Mouse (Mus musculus) myocyte (in vitro differentiated cells): Measurements from ENCODE around the gene Cdr2. TPM values are rescaled to one million over a fixed set of nuclear protein-coding genes. Genes with fewer than 3 reads are reported as not detected.

Experiments
- H3K27me3 ChIP-seq: one replicate; pipeline ENCODE4 v1.6.1; 2011; ENCODE audit not compliant: control insufficient read depth, insufficient read depth, insufficient read length
- H3K36me3 ChIP-seq: one replicate; pipeline ENCODE4 v1.6.1; 2011; ENCODE audit not compliant: control insufficient read depth, insufficient read depth
- H3K4me2 ChIP-seq: one replicate; pipeline ENCODE4 v1.6.1; 2011; ENCODE audit warnings: low read depth, control low read depth
- H3K4me3 ChIP-seq: one replicate; pipeline ENCODE4 v1.5.1; 2011; ENCODE audit warnings: mild to moderate bottlenecking, control low read depth, moderate library complexity
- H3K79me2 ChIP-seq: one replicate; pipeline ENCODE4 v1.6.1; 2011; ENCODE audit not compliant: control insufficient read depth, insufficient read depth
- H3ac ChIP-seq: one replicate; pipeline ENCODE4 v1.6.1; 2011; ENCODE audit not compliant: control insufficient read depth, insufficient read length
- CEBPB ChIP-seq: IDR thresholded peaks from 2 replicates; pipeline ENCODE4 v1.6.1; 2011; ENCODE audit warnings: mild to moderate bottlenecking, moderate library complexity; ENCODE audit not compliant: poor library complexity, insufficient read depth, severe bottlenecking
- E2F4 ChIP-seq: IDR thresholded peaks from one replicate; pipeline ENCODE4 v1.6.1; 2011; ENCODE audit warnings: mild to moderate bottlenecking, control low read depth, moderate library complexity; ENCODE audit not compliant: insufficient read depth
- MAX ChIP-seq: IDR thresholded peaks from one replicate; pipeline ENCODE4 v1.6.1; 2011; ENCODE audit warnings: low read depth, mild to moderate bottlenecking, control low read depth
- MYOD1 ChIP-seq, 3 experiments: IDR thresholded peaks; one replicate each; pipeline ENCODE4 v1.6.1; 2011; ENCODE audit warnings: control low read depth in 2 of 3, low read depth in 2 of 3, mild to moderate bottlenecking in 2 of 3, moderate library complexity in 1 of 3; ENCODE audit not compliant: insufficient read length in 2 of 3, control insufficient read depth in 1 of 3
- MYOG ChIP-seq, 3 experiments: IDR thresholded peaks; one replicate each; pipeline ENCODE4 v1.6.1; 2011; ENCODE audit warnings: control low read depth in 2 of 3, low read depth in 2 of 3, mild to moderate bottlenecking in 2 of 3; ENCODE audit not compliant: insufficient read length in 2 of 3, control insufficient read depth in 1 of 3, insufficient read depth in 1 of 3
- POLR2A ChIP-seq: IDR thresholded peaks from one replicate; pipeline ENCODE4 v1.6.1; 2011; ENCODE audit warnings: low read depth, mild to moderate bottlenecking, control low read depth, moderate library complexity; ENCODE audit not compliant: insufficient read length
- POLR2AphosphoS2 ChIP-seq: IDR thresholded peaks from one replicate; pipeline ENCODE4 v1.6.1; 2011; ENCODE audit warnings: low read depth, control low read depth; ENCODE audit not compliant: insufficient read length
- REST ChIP-seq: IDR thresholded peaks from one replicate; pipeline ENCODE4 v1.6.1; 2011; ENCODE audit warnings: mild to moderate bottlenecking, control low read depth, moderate library complexity; ENCODE audit not compliant: insufficient read depth, insufficient read length
- SRF ChIP-seq: IDR thresholded peaks from one replicate; pipeline ENCODE4 v1.6.1; 2011; ENCODE audit warnings: low read depth; ENCODE audit not compliant: control insufficient read depth, insufficient read length
- TCF12 ChIP-seq: IDR thresholded peaks from one replicate; pipeline ENCODE4 v1.6.1; 2011; ENCODE audit warnings: mild to moderate bottlenecking, control low read depth; ENCODE audit not compliant: poor library complexity, insufficient read depth, severe bottlenecking
- TCF3 ChIP-seq: IDR thresholded peaks from one replicate; pipeline ENCODE4 v1.6.1; 2011; ENCODE audit warnings: low read depth, control low read depth; ENCODE audit not compliant: insufficient read length
- USF1 ChIP-seq: IDR thresholded peaks from one replicate; pipeline ENCODE4 v1.6.1; 2011; ENCODE audit warnings: low read depth, mild to moderate bottlenecking, control low read depth, moderate library complexity
- polyA plus RNA-seq: library from polyadenylated mRNA; unstranded; fragments of >200 nt; fragmentation: generic; extraction: Trizol; gene quantifications from one replicate; pipeline ENCODE4 v1.2.1, GENCODE M21; 2012; ENCODE audit warnings: missing spikeins

Gene Cdr2
- polyA plus RNA-seq, 1 experiment, result 9.6 TPM

DNA sequence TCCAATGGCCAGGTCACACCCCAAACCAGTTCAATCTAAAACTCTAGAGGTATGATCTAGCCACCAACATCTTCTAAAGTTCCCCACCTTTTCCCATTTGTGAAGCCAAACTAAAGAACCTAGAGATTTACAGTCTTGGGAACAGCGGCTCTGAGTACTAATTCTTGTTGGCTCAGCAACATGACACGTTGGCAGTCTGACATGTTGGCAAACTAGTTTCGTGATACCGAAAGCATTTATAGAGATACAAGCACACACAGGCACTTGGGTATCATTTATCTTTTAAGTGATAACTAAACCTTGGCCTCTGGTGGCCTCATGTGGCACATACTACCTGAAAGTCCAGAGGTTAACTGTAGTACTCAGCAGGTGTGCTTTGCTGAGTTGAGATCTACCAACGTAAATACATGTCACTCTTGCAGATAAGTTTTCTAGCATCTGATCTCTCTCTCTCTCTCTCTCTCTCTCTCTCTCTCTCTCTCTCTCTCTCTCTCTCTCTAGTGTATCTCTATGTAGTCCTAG is 20.4 kb upstream of the Cdr2 start:
- peaks cover 11% of the 10 kb centered on the region for H3K27me3 ChIP-seq
- no peak overlapping the region for H3K4me3 ChIP-seq
- H3K4me2 ChIP-seq, result no peak overlapping the region
- no peaks in the 10 kb centered on the region for H3K79me2 ChIP-seq
- TF ChIP-seq MYOG (IDR thresholded peaks at IDR 0.05; ENCODE audit: control insufficient read depth in 1 of 3, insufficient read depth in 1 of 3, insufficient read length in 2 of 3, low read depth in 2 of 3) (no peak), SRF (no peak), USF1 (no peak), CEBPB (no peak), MYOD1 (IDR thresholded peaks at IDR 0.05; ENCODE audit: control insufficient read depth in 1 of 3, insufficient read length in 2 of 3, low read depth in 2 of 3) (no peak)
- H3K36me3 ChIP-seq, result no peaks in the 10 kb centered on the region
- no peak overlapping the region for H3ac ChIP-seq

DNA sequence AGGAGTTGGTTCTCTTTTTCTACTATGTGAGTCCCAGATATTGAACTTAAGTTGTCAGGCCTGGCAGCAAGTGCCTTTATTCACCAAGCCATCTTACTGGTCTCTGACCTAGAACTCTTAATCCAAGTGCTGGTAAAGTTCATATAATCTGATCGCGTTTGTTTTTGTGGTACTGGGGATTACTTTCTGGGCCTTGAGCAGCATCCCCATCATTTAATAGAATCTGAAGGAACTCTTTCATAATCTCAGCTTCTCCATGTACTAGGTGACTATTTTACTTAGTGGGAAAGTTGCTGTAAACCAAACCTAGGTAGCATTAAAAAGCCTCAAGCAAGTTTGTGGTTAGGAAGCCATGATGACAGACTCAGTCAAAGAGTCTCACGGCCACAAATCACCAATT is 19.8 kb upstream of the Cdr2 start:
- Histone ChIP-seq H3K36me3 (no peaks in the 10 kb centered on the region), H3K4me3 (no peak overlapping the region), H3K79me2 (no peaks in the 10 kb centered on the region)

DNA sequence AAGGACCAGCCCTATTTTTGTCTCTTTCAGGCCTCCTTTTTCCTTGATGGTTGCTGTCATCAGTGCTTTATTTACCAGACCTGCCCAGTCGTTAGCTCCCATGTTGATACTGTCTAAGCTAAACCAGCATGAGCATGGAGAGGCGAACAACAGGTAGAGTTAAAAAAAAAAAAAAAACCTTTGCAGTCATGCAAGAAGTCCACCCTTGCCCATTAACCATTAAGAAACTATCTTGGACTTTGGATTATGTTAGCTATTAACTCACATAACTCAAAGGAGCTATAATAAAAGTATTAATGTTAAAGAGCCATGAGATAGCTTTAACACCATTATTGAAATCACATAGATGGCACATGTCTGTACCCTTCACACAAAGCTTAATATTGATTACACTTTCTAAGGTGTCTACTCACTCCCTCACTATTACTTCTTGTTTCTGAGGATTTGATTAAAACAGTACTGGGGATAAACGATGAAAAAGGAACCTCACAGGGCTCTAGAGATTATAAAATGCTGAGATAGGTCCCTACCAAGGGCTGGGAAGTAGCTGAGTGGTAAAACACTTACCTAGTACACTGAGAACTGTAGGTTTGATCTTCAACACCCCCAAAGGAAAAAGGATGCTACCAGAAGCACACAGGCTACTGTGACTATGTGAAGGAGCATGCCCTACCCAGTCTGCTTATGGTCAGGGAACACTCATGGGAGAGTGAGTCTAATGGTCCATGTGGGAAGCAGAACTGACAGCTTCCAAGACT is 18.1 kb upstream of the Cdr2 start:
- H3K4me3 ChIP-seq, result no peak overlapping the region
- H3K79me2 ChIP-seq, result no peaks in the 10 kb centered on the region
- TF ChIP-seq TCF12, result no peak
- no peak for TF ChIP-seq MYOD1 (IDR thresholded peaks at IDR 0.05; ENCODE audit: control insufficient read depth in 1 of 3, insufficient read length in 2 of 3, low read depth in 2 of 3)
- TF ChIP-seq MYOG (IDR thresholded peaks at IDR 0.05; ENCODE audit: control insufficient read depth in 1 of 3, insufficient read depth in 1 of 3, insufficient read length in 2 of 3, low read depth in 2 of 3), result no peak
- TF ChIP-seq REST, result no peak
- TF ChIP-seq E2F4, result no peak
- TF ChIP-seq MAX, result no peak
- TF ChIP-seq SRF, result no peak
- TF ChIP-seq USF1, result no peak
- H3K27me3 ChIP-seq, result no peaks in the 10 kb centered on the region
- no peak overlapping the region for H3K4me2 ChIP-seq
- H3K36me3 ChIP-seq, result no peaks in the 10 kb centered on the region
- no peak overlapping the region for H3ac ChIP-seq

More for the DNA sequence above, 19.8 kb upstream of the Cdr2 start:
- TF ChIP-seq E2F4 (no peak), MAX (no peak), MYOG (IDR thresholded peaks at IDR 0.05; ENCODE audit: control insufficient read depth in 1 of 3, insufficient read depth in 1 of 3, insufficient read length in 2 of 3, low read depth in 2 of 3) (no peak), CEBPB (no peak), POLR2A (no peak)
- H3ac ChIP-seq, result no peak overlapping the region
- peaks cover 11% of the 10 kb centered on the region for H3K27me3 ChIP-seq
- H3K4me2 ChIP-seq, result no peak overlapping the region

DNA sequence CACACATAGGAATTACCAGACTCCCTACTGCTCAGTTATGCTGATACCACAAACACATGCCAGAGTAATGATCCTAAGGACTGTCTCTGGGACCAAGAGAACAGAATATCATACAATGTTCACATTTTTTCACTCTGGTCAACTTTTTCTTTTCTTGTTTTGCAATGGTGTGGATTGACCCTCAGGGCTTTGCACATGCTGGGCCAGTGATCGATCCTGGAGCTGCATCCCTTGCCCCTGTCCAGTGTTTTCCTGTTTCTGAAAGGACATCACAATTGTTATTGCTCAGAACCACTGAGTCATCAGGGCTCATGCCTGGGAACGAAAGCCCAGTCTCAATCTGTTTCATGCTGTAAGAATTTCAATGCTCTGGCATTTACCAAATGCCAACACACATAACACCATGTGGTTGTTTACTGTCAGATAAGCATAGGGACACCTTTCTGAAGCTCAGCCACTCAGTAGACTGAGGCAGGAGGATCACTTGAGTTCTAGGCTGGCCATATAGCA is 17.0 kb upstream of the Cdr2 start:
- no peak overlapping the region for H3K4me2 ChIP-seq
- no peak overlapping the region for H3ac ChIP-seq
- H3K27me3 ChIP-seq, result no peaks in the 10 kb centered on the region
- H3K36me3 ChIP-seq, result no peaks in the 10 kb centered on the region
- no peaks in the 10 kb centered on the region for H3K79me2 ChIP-seq
- TF ChIP-seq USF1, result no peak
- no peak for TF ChIP-seq MAX
- TF ChIP-seq TCF3, result no peak
- TF ChIP-seq TCF12, result no peak
- no peak for TF ChIP-seq MYOG (IDR thresholded peaks at IDR 0.05; ENCODE audit: control insufficient read depth in 1 of 3, insufficient read depth in 1 of 3, insufficient read length in 2 of 3, low read depth in 2 of 3)
- TF ChIP-seq SRF, result no peak
- no peak for TF ChIP-seq CEBPB
- H3K4me3 ChIP-seq, result no peak overlapping the region

DNA sequence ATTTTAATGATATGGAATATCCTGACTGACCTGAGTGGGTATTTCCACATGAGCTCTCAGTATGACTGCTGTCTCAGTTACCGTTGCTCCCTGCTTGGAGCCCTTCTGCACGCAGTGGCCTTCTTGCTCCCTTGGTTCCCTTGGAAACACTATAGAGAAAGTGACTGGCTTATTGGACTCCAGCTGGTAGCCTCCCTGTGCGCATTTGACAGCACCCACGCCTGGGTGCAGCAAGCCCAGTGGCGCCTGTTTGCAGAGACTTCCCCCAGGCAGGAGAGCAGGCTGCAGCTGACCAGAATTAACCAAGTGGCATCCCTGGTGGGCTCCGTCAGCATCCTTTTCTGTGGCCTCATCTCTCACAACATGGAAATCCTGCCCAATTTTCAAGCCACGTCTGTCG is 9.1 kb upstream of the Cdr2 start:
- Histone ChIP-seq H3K4me3 (no peak overlapping the region), H3K36me3 (no peaks in the 10 kb centered on the region), H3K27me3 (peaks cover 8% of the 10 kb centered on the region), H3K4me2 (no peak overlapping the region), H3K79me2 (no peaks in the 10 kb centered on the region), H3ac (no peak overlapping the region)
- no peak for TF ChIP-seq MYOG (IDR thresholded peaks at IDR 0.05; ENCODE audit: control insufficient read depth in 1 of 3, insufficient read depth in 1 of 3, insufficient read length in 2 of 3, low read depth in 2 of 3)
- no peak for TF ChIP-seq MAX
- no peak for TF ChIP-seq POLR2AphosphoS2
- no peak for TF ChIP-seq SRF
